Mouse (Mus musculus): ENCODE data around the gene Col16a1. TPM values are rescaled to one million over a fixed set of nuclear protein-coding genes. Genes with fewer than 3 reads are reported as not detected.

Gene Col16a1
- polyA plus RNA-seq, 1 experiment from 2014 or later: 3.1 TPM

- no peaks in the 10 kb centered on the region for H3K9me3 ChIP-seq (replicated peaks; ENCODE audit: control insufficient read depth, low read length)
- ATAC-seq (ENCODE audit: low read depth): no peak
- 80% methylated on average over 6 of the region's 6 CpGs for WGBS (ENCODE audit: insufficient replicate concordance)
- no peak overlapping the region for H3K4me3 ChIP-seq (ENCODE audit: low read depth, low read length)
- no peak overlapping the region for H3K27ac ChIP-seq (ENCODE audit: low read length)
- H3K4me2 ChIP-seq (ENCODE audit: low read depth, low read length): no peak overlapping the region
- H3K9ac ChIP-seq (ENCODE audit: low read depth, low read length): no peak overlapping the region
- peaks cover 29% of the 10 kb centered on the region for H3K36me3 ChIP-seq (ENCODE audit: control insufficient read depth, insufficient read depth)
- peaks cover 3% of the 10 kb centered on the region; the same call in 1 of the 2 replicates for H3K4me1 ChIP-seq (ENCODE audit: control insufficient read depth, low read depth, low read length)
- no peaks in the 10 kb centered on the region for H3K27me3 ChIP-seq (ENCODE audit: control insufficient read depth, insufficient read depth, low read depth, low read length)
These were observed 77.5 kb downstream of the Col16a1 start for GRCm38 (mm10) chr4:130125164-130125563.

- Histone ChIP-seq H3K27me3 (ENCODE audit: control insufficient read depth, insufficient read depth, low read depth, low read length) (no peaks in the 10 kb centered on the region), H3K9ac (ENCODE audit: low read depth, low read length) (no peak overlapping the region), H3K27ac (ENCODE audit: low read length) (no peak overlapping the region), H3K36me3 (ENCODE audit: control insufficient read depth, insufficient read depth) (peaks cover 29% of the 10 kb centered on the region), H3K4me3 (ENCODE audit: low read depth, low read length) (no peak overlapping the region), H3K9me3 (replicated peaks; ENCODE audit: control insufficient read depth, low read length) (no peaks in the 10 kb centered on the region), H3K4me1 (ENCODE audit: control insufficient read depth, low read depth, low read length) (peaks cover 3% of the 10 kb centered on the region; the same call in 1 of the 2 replicates), H3K4me2 (ENCODE audit: low read depth, low read length) (no peak overlapping the region)
- no peak for ATAC-seq (ENCODE audit: low read depth)
- 83% methylated on average over 5 of the region's 5 CpGs for WGBS (ENCODE audit: insufficient replicate concordance)
These were observed 78.3 kb downstream of the Col16a1 start for GRCm38 (mm10) chr4:130125935-130126334.

- no peak overlapping the region for H3K4me3 ChIP-seq (ENCODE audit: low read depth, low read length)
- peaks cover 3% of the 10 kb centered on the region; the same call in 1 of the 2 replicates for H3K4me1 ChIP-seq (ENCODE audit: control insufficient read depth, low read depth, low read length)
- H3K4me2 ChIP-seq (ENCODE audit: low read depth, low read length): no peak overlapping the region
- ATAC-seq (ENCODE audit: low read depth): no peak
- no peaks in the 10 kb centered on the region for H3K9me3 ChIP-seq (replicated peaks; ENCODE audit: control insufficient read depth, low read length)
- no peak overlapping the region for H3K9ac ChIP-seq (ENCODE audit: low read depth, low read length)
- WGBS (ENCODE audit: insufficient replicate concordance): 34% methylated on average over 5 of the region's 5 CpGs
- no peak overlapping the region for H3K27ac ChIP-seq (ENCODE audit: low read length)
- no peaks in the 10 kb centered on the region for H3K27me3 ChIP-seq (ENCODE audit: control insufficient read depth, insufficient read depth, low read depth, low read length)
- peaks cover 24% of the 10 kb centered on the region for H3K36me3 ChIP-seq (ENCODE audit: control insufficient read depth, insufficient read depth)
These were observed 81.3 kb downstream of the Col16a1 start for GRCm38 (mm10) chr4:130128907-130129306.

GRCm38 (mm10) chr4:130130082-130130481 is 82.4 kb downstream of the Col16a1 start:
- no peak overlapping the region for H3K4me3 ChIP-seq (ENCODE audit: low read depth, low read length)
- peaks cover 3% of the 10 kb centered on the region; the same call in 1 of the 2 replicates for H3K4me1 ChIP-seq (ENCODE audit: control insufficient read depth, low read depth, low read length)
- WGBS (ENCODE audit: insufficient replicate concordance): 71% methylated on average over 10 of the region's 10 CpGs
- no peak overlapping the region for H3K27ac ChIP-seq (ENCODE audit: low read length)
- peaks cover 15% of the 10 kb centered on the region for H3K36me3 ChIP-seq (ENCODE audit: control insufficient read depth, insufficient read depth)
- H3K9me3 ChIP-seq (replicated peaks; ENCODE audit: control insufficient read depth, low read length): no peaks in the 10 kb centered on the region
- H3K27me3 ChIP-seq (ENCODE audit: control insufficient read depth, insufficient read depth, low read depth, low read length): no peaks in the 10 kb centered on the region
- ATAC-seq (ENCODE audit: low read depth): no peak
- no peak overlapping the region for H3K4me2 ChIP-seq (ENCODE audit: low read depth, low read length)
- H3K9ac ChIP-seq (ENCODE audit: low read depth, low read length): no peak overlapping the region

GRCm38 (mm10) chr4:130130641-130131350 is 83.2 kb downstream of the Col16a1 start:
- no peak for ATAC-seq (ENCODE audit: low read depth)

GRCm38 (mm10) chr4:130131448-130132105 is 83.9 kb downstream of the Col16a1 start:
- H3K9ac ChIP-seq (ENCODE audit: low read depth, low read length): no peak overlapping the region
- no peak for ATAC-seq (ENCODE audit: low read depth)
- no peak overlapping the region for H3K4me3 ChIP-seq (ENCODE audit: low read depth, low read length)
- H3K9me3 ChIP-seq (replicated peaks; ENCODE audit: control insufficient read depth, low read length): no peaks in the 10 kb centered on the region
- WGBS (ENCODE audit: insufficient replicate concordance): 67% methylated on average over 7 of the region's 7 CpGs
- H3K27me3 ChIP-seq (ENCODE audit: control insufficient read depth, insufficient read depth, low read depth, low read length): no peaks in the 10 kb centered on the region
- no peak overlapping the region for H3K27ac ChIP-seq (ENCODE audit: low read length)
- H3K36me3 ChIP-seq (ENCODE audit: control insufficient read depth, insufficient read depth): peaks cover 7% of the 10 kb centered on the region; the same call in 1 of the 2 replicates
- no peak overlapping the region for H3K4me2 ChIP-seq (ENCODE audit: low read depth, low read length)
- H3K4me1 ChIP-seq (ENCODE audit: control insufficient read depth, low read depth, low read length): peaks cover 3% of the 10 kb centered on the region; the same call in 1 of the 2 replicates

More at GRCm38 (mm10) chr4:130130641-130131350, 83.2 kb downstream of the Col16a1 start:
- H3K4me3 ChIP-seq (ENCODE audit: low read depth, low read length): no peak overlapping the region
- no peak overlapping the region for H3K9ac ChIP-seq (ENCODE audit: low read depth, low read length)
- H3K27me3 ChIP-seq (ENCODE audit: control insufficient read depth, insufficient read depth, low read depth, low read length): no peaks in the 10 kb centered on the region
- H3K9me3 ChIP-seq (replicated peaks; ENCODE audit: control insufficient read depth, low read length): no peaks in the 10 kb centered on the region
- H3K36me3 ChIP-seq (ENCODE audit: control insufficient read depth, insufficient read depth): peaks cover 8% of the 10 kb centered on the region
- WGBS (ENCODE audit: insufficient replicate concordance): 57% methylated on average over 13 of the region's 13 CpGs
- H3K4me2 ChIP-seq (ENCODE audit: low read depth, low read length): no peak overlapping the region
- no peak overlapping the region for H3K27ac ChIP-seq (ENCODE audit: low read length)
- peaks cover 3% of the 10 kb centered on the region; the same call in 1 of the 2 replicates for H3K4me1 ChIP-seq (ENCODE audit: control insufficient read depth, low read depth, low read length)

GRCm38 (mm10) chr4:130133399-130133798 is 85.8 kb downstream of the Col16a1 start:
- no peak for ATAC-seq (ENCODE audit: low read depth)
- WGBS (ENCODE audit: insufficient replicate concordance): 55% methylated on average over 6 of the region's 6 CpGs

GRCm38 (mm10) chr4:130138441-130139213 is 91.0 kb downstream of the Col16a1 start:
- Histone ChIP-seq H3K27ac (ENCODE audit: low read length) (no peak overlapping the region), H3K4me2 (ENCODE audit: low read depth, low read length) (no peak overlapping the region), H3K27me3 (ENCODE audit: control insufficient read depth, insufficient read depth, low read depth, low read length) (peaks cover 39% of the 10 kb centered on the region), H3K4me3 (ENCODE audit: low read depth, low read length) (no peak overlapping the region), H3K4me1 (ENCODE audit: control insufficient read depth, low read depth, low read length) (no peaks in the 10 kb centered on the region; the same call in 1 of the 2 replicates), H3K36me3 (ENCODE audit: control insufficient read depth, insufficient read depth) (no peaks in the 10 kb centered on the region), H3K9ac (ENCODE audit: low read depth, low read length) (no peak overlapping the region), H3K9me3 (replicated peaks; ENCODE audit: control insufficient read depth, low read length) (no peaks in the 10 kb centered on the region)
- WGBS (ENCODE audit: insufficient replicate concordance): 1% methylated on average over 53 of the region's 57 CpGs
- no peak for ATAC-seq (ENCODE audit: low read depth)

More at GRCm38 (mm10) chr4:130133399-130133798, 85.8 kb downstream of the Col16a1 start:
- no peak overlapping the region for H3K27ac ChIP-seq (ENCODE audit: low read length)
- no peak overlapping the region for H3K4me2 ChIP-seq (ENCODE audit: low read depth, low read length)
- no peak overlapping the region for H3K9ac ChIP-seq (ENCODE audit: low read depth, low read length)
- H3K27me3 ChIP-seq (ENCODE audit: control insufficient read depth, insufficient read depth, low read depth, low read length): peaks cover 6% of the 10 kb centered on the region
- H3K4me3 ChIP-seq (ENCODE audit: low read depth, low read length): no peak overlapping the region
- H3K4me1 ChIP-seq (ENCODE audit: control insufficient read depth, low read depth, low read length): peaks cover 3% of the 10 kb centered on the region; the same call in 1 of the 2 replicates
- H3K9me3 ChIP-seq (replicated peaks; ENCODE audit: control insufficient read depth, low read length): no peaks in the 10 kb centered on the region
- H3K36me3 ChIP-seq (ENCODE audit: control insufficient read depth, insufficient read depth): no peaks in the 10 kb centered on the region
